Mouse (Mus musculus) liver, postnatal 0 days (tissue): ENCODE results near the gene Cep170b.

ENCODE experiments used
- CTCF ChIP-seq: sonication (generic); IDR thresholded peaks from 2 replicates; pipeline ENCODE4 v1.5.1; 2016; ENCODE audit warnings: antibody characterized with exemption, low read depth
- EP300 ChIP-seq: IDR thresholded peaks from 2 replicates; pipeline ENCODE4 v1.6.1; 2016; ENCODE audit warnings: antibody characterized with exemption, low read depth, mild to moderate bottlenecking

GRCm38 (mm10) chr12:112752399-112752798 is 32.1 kb downstream of the Cep170b start:
- TF ChIP-seq CTCF: no peak
- no peak for TF ChIP-seq EP300
